Mouse (Mus musculus) midbrain, embryonic 15.5 days (tissue): ENCODE measurements at regions not wholly inside any gene's neighbourhood (a gene's known extent, or its start where the extent isn't known, plus 50 kb on each side); places are given as distances from the start of the nearest gene placed in this dataset.

Experiments
- ATAC-seq: fragments of 200-750 bp; cut with Nextera tagmentation; replicated peaks from 2 replicates; pipeline ENCODE4 v1.8.0; 2017; ENCODE audit warnings: moderate TSS enrichment
- H3K27ac ChIP-seq: fragments of 300-500 bp; sonication (generic); 2 replicates; pipeline ENCODE4 v1.5.1; 2015; ENCODE audit warnings: mild to moderate bottlenecking, inconsistent platforms
- H3K27me3 ChIP-seq: fragments of 300-500 bp; sonication (generic); replicated peaks from 2 replicates; pipeline ENCODE4 v1.6.1; 2015; ENCODE audit warnings: inconsistent platforms
- H3K36me3 ChIP-seq: fragments of 300-500 bp; sonication (generic); replicated peaks from 2 replicates; pipeline ENCODE4 v1.6.1; 2015; ENCODE audit warnings: inconsistent platforms
- H3K4me1 ChIP-seq: fragments of 300-500 bp; sonication (generic); 2 replicates; pipeline ENCODE4 v1.6.1; 2015; ENCODE audit warnings: inconsistent platforms
- H3K4me2 ChIP-seq: fragments of 300-500 bp; sonication (generic); 2 replicates; pipeline ENCODE4 v1.6.1; 2015; ENCODE audit warnings: inconsistent platforms, mild to moderate bottlenecking, moderate library complexity
- H3K4me3 ChIP-seq: fragments of 300-500 bp; sonication (generic); 2 replicates; pipeline ENCODE4 v1.5.1; 2015; ENCODE audit warnings: mild to moderate bottlenecking, inconsistent platforms
- H3K9ac ChIP-seq: fragments of 300-500 bp; sonication (generic); 2 replicates; pipeline ENCODE4 v1.6.1; 2015; ENCODE audit warnings: mild to moderate bottlenecking, inconsistent platforms
- H3K9me3 ChIP-seq: fragments of 300-500 bp; sonication (generic); 2 replicates; pipeline ENCODE4 v1.6.1; 2016; ENCODE audit warnings: inconsistent platforms
- WGBS: fragments of 180-500 bp; shearing (Covaris S2); methylation state at CpG from one replicate; pipeline ENCODE4 v1.1.7; 2015; ENCODE audit warnings: mixed read lengths; 5-methylcytosine and 5-hydroxymethylcytosine counted together

DNA sequence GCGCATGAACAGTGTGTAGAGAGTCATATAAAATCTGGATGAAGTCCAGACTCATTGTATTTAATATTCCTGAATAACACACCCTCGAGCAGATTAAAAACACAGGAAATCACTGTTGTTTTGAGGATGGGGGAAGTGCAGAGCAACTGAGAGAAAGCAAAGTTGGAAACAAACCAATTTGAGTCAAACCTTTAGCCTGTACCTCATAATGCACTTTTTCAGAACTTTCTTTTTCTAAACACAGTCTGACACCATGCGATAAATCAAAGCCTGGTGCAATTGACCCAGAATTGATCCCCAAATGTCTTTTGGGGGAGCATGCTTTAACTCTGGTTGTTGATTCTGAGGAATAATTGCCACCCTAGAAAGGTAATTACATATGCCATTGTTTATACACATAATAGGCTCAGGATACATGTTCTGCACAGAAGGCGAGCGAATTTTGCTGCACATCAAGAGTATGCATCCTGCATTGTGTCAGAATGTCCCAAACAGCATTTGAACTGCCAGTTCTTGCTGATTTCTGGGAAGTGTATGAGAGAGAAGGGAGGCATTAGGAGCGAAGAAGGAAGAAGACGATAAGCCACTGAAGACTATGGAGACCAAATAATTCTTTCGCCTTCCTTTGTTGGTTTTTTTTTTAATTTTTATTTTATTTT is 245.3 kb upstream of the Nr2f1 start:
- Histone ChIP-seq H3K4me3 (no peak overlapping the region), H3K9me3 (no peaks in the 10 kb centered on the region), H3K4me2 (no peak overlapping the region), H3K27ac (no peak overlapping the region), H3K4me1 (peaks cover 10% of the 10 kb centered on the region), H3K36me3 (no peaks in the 10 kb centered on the region), H3K27me3 (no peaks in the 10 kb centered on the region), H3K9ac (no peak overlapping the region)
- 57% methylated on average over 8 of the region's 8 CpGs for WGBS
- ATAC-seq: no peak

GRCm38 (mm10) chr13:78428469-78428868 is 228.9 kb upstream of the Nr2f1 start:
- H3K4me3 ChIP-seq: no peak overlapping the region
- 40% methylated on average over 4 of the region's 4 CpGs for WGBS
- H3K27me3 ChIP-seq: no peaks in the 10 kb centered on the region
- H3K9me3 ChIP-seq: no peaks in the 10 kb centered on the region
- peak overlapping the region; percentile 78 for H3K27ac ChIP-seq
- H3K4me1 ChIP-seq: peaks cover 24% of the 10 kb centered on the region
- H3K36me3 ChIP-seq: no peaks in the 10 kb centered on the region
- ATAC-seq: no peak
- no peak overlapping the region for H3K9ac ChIP-seq
- H3K4me2 ChIP-seq: peak overlapping the region; percentile 51

GRCm38 (mm10) chr13:78428084-78428445 is 228.5 kb upstream of the Nr2f1 start:
- H3K4me2 ChIP-seq: peak overlapping the region; percentile 51
- H3K36me3 ChIP-seq: no peaks in the 10 kb centered on the region
- H3K4me1 ChIP-seq: peaks cover 24% of the 10 kb centered on the region
- no peaks in the 10 kb centered on the region for H3K27me3 ChIP-seq
- H3K4me3 ChIP-seq: peak overlapping the region; percentile 22
- no peaks in the 10 kb centered on the region for H3K9me3 ChIP-seq
- 2% methylated on average over 9 of the region's 9 CpGs for WGBS
- 0 out of 2 replicates have a peak overlapping the region, but pooled peaks have one; percentile 7 for H3K9ac ChIP-seq
- peak overlapping the region; percentile 78 for H3K27ac ChIP-seq
- ATAC-seq: peak; percentile 16

GRCm38 (mm10) chr13:78427141-78428083 is 227.9 kb upstream of the Nr2f1 start:
- Histone ChIP-seq H3K27ac (peak overlapping the region; percentile 78), H3K4me3 (peak overlapping the region; percentile 22), H3K4me1 (peaks cover 24% of the 10 kb centered on the region), H3K36me3 (no peaks in the 10 kb centered on the region), H3K27me3 (no peaks in the 10 kb centered on the region), H3K9me3 (no peaks in the 10 kb centered on the region), H3K4me2 (peak overlapping the region; percentile 51), H3K9ac (peak overlapping the region; percentile 18; the same call in 1 of the 2 replicates)
- peak; percentile 92 for ATAC-seq
- WGBS: 3% methylated on average over 24 of the region's 24 CpGs

DNA sequence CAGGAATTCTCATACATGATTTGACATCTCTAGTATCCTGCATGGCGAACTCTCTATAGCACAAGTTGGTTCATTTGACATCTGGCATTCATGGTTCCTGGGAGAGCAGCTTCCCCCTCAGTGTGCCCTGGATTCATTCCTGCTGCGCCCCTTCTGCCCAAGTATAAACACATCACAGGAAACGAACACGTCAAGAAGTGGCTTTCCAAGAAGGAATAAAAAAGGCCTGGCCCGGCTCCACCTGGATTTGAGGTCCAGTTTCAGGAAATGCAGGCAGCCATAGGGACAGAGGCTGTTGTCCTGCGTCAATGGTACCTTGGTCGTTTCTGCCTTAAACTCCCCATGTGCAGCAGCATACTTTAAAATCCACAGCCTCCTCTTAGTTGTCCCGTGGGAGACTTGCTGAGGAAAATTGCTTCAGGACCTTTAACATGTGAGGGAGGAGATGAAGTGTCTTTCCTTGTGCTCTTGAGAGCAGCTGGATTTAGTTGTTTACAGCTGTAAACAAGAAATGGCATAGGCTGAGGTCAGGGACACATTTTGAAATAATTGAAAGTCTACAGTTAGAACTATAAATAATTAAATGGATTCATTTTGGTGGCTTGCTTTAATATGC is 226.9 kb upstream of the Nr2f1 start:
- 27% methylated on average over 8 of the region's 8 CpGs for WGBS
- ATAC-seq: no peak
- H3K4me2 ChIP-seq: peak overlapping the region; percentile 51; the same call in 1 of the 2 replicates

DNA sequence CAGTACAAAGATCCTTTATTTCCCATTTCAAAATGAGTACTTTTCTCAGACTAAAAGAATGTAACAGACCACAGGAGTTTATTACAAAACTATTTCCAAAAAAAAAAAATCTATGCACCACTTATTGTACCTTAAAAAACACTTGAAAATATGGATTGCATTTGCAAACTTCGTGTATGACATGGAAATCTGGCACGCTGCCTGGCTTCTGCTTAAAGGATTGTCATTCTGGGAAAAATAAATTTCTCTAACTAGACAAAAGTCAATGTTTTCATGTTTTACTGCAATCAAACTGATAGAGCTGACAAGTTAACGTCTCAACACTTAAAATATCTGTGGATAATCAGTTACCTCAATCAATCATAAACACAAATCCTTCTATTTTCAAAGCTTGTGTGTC is 205.5 kb upstream of the Nr2f1 start:
- Histone ChIP-seq H3K4me3 (no peak overlapping the region), H3K4me1 (no peaks in the 10 kb centered on the region), H3K27me3 (no peaks in the 10 kb centered on the region), H3K36me3 (no peaks in the 10 kb centered on the region), H3K27ac (no peak overlapping the region), H3K9me3 (no peaks in the 10 kb centered on the region), H3K4me2 (no peak overlapping the region), H3K9ac (no peak overlapping the region)
- WGBS: 81% methylated on average over 3 of the region's 3 CpGs
- ATAC-seq: no peak

More for the DNA sequence above, 226.9 kb upstream of the Nr2f1 start:
- Histone ChIP-seq H3K9ac (no peak overlapping the region), H3K36me3 (no peaks in the 10 kb centered on the region), H3K4me3 (no peak overlapping the region), H3K27me3 (no peaks in the 10 kb centered on the region), H3K9me3 (no peaks in the 10 kb centered on the region), H3K4me1 (peaks cover 24% of the 10 kb centered on the region), H3K27ac (peak overlapping the region; percentile 78; the same call in 1 of the 2 replicates)

DNA sequence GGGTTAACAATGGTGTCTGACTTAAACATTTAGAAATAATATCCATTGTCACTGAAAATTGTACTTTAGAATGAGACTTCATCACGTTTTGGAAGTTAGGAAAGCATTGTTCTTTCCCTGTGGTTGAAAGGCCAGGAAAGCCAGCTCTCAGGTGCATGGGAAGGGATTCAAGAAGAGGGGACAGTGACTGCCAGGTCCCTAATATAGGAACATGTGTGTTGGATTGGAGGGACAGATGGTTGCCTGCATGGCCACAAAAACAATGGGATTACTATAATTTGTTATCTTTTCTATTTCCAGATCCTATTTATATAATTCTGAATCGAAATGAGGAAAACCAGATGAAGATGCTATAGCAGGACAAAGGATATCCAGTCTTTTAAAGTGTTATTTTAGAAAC is 184.2 kb upstream of the Nr2f1 start:
- Histone ChIP-seq H3K27ac (no peak overlapping the region), H3K36me3 (no peaks in the 10 kb centered on the region), H3K4me2 (no peak overlapping the region), H3K4me3 (no peak overlapping the region), H3K9ac (no peak overlapping the region), H3K4me1 (no peaks in the 10 kb centered on the region), H3K9me3 (no peaks in the 10 kb centered on the region), H3K27me3 (no peaks in the 10 kb centered on the region)
- ATAC-seq: no peak
- 61% methylated on average over 2 of the region's 2 CpGs for WGBS

GRCm38 (mm10) chr13:78361236-78361635 is 161.7 kb upstream of the Nr2f1 start:
- Histone ChIP-seq H3K4me3 (no peak overlapping the region), H3K4me2 (no peak overlapping the region), H3K4me1 (no peaks in the 10 kb centered on the region), H3K27ac (no peak overlapping the region), H3K27me3 (no peaks in the 10 kb centered on the region), H3K9me3 (no peaks in the 10 kb centered on the region), H3K9ac (no peak overlapping the region), H3K36me3 (no peaks in the 10 kb centered on the region)
- WGBS: 76% methylated on average over 1 of the region's 1 CpGs
- ATAC-seq: no peak

- Histone ChIP-seq H3K27ac (no peak overlapping the region), H3K36me3 (no peaks in the 10 kb centered on the region), H3K27me3 (no peaks in the 10 kb centered on the region), H3K4me1 (no peaks in the 10 kb centered on the region), H3K4me3 (no peak overlapping the region), H3K4me2 (no peak overlapping the region), H3K9ac (no peak overlapping the region), H3K9me3 (no peaks in the 10 kb centered on the region)
- WGBS: 65% methylated on average over 3 of the region's 3 CpGs
- no peak for ATAC-seq
Measured at GRCm38 (mm10) chr13:78348830-78349229, 149.3 kb upstream of the Nr2f1 start.

DNA sequence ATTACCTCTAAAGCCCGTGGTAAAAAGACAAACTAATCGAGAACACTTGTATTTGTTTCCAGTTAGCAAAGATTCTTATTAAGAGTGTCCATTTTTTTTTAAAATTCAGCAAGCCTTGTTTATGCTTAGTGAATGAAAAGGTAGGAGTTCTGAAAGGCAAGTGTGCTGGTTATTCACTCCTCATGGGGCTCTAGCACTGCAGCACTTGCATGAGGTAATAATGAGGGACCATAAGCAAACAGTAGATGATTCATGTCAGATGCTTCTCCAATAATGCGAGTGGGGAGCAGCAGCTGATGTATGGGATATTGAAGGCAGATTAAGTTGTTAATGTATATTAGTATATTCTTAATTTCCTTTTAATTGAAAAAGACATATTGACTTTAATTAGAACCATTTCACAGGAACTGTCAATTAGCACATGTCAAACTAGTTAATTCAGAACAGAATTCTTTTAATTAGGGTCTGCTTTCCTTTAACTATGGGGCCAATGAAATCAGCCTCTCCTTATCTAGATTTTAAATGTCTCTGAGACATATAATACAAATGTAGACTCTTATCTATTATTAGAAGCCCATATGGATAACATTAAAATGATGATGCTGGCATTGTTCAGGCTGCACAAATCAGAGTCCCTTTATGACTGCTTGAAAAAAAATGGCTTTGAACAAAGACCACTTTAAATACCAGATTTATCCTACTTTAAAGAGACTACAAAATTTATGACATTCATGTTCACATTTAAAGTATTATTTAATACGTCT is 125.1 kb upstream of the Nr2f1 start:
- Histone ChIP-seq H3K9me3 (no peaks in the 10 kb centered on the region), H3K4me1 (no peaks in the 10 kb centered on the region), H3K9ac (no peak overlapping the region), H3K4me2 (no peak overlapping the region), H3K27ac (no peak overlapping the region), H3K27me3 (no peaks in the 10 kb centered on the region), H3K36me3 (no peaks in the 10 kb centered on the region), H3K4me3 (no peak overlapping the region)
- no peak for ATAC-seq
- WGBS: 79% methylated on average over 4 of the region's 4 CpGs

DNA sequence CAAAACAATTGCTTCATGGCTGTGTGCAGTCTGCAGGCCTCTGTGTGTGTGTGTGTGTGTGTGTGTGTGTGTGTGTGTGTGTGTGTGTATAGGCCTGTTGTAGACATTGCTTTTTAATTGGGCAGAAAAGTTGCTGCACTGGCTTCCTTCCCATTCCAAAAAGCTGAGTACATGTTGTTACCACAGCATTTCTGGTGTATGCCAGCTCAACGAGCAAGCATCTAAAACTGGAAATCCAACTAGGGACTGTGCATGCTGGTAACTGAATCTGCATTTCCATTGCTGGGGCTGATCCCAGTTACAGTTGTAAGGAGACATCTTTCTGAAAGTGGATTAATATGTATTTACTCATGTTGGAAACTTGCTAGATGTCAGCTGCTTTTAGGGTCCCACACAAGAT is 123.6 kb upstream of the Nr2f1 start:
- H3K4me2 ChIP-seq: no peak overlapping the region
- H3K9ac ChIP-seq: no peak overlapping the region
- no peaks in the 10 kb centered on the region for H3K27me3 ChIP-seq
- H3K36me3 ChIP-seq: no peaks in the 10 kb centered on the region
- no peak for ATAC-seq
- no peak overlapping the region for H3K27ac ChIP-seq
- 0 out of 2 replicates have a peak, but pooled peaks cover 6% of the 10 kb centered on the region for H3K9me3 ChIP-seq
- 67% methylated on average over 1 of the region's 1 CpGs for WGBS
- H3K4me1 ChIP-seq: no peaks in the 10 kb centered on the region
- H3K4me3 ChIP-seq: no peak overlapping the region

DNA sequence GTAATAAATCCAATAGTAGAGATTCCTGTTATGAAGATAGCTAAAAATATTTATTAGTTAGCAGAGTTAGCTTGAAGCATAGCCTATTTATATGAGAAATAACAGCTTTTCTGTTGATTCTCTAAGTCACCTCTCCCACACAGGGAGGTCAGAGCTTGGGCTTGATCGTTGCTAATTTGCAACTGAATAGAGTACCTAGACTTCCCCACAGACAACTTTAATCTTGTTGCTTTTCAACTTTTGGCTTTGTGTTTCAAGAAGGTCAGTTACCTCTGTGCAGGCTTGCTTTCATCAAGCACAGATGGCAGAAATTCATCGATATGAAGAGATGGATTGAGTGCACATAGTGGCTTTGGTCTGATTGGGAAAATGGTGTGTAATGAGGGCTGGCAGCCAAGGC is 118.9 kb upstream of the Nr2f1 start:
- no peaks in the 10 kb centered on the region for H3K36me3 ChIP-seq
- no peaks in the 10 kb centered on the region for H3K4me1 ChIP-seq
- H3K27ac ChIP-seq: no peak overlapping the region
- H3K4me3 ChIP-seq: no peak overlapping the region
- 83% methylated on average over 2 of the region's 2 CpGs for WGBS
- H3K27me3 ChIP-seq: no peaks in the 10 kb centered on the region
- ATAC-seq: no peak
- H3K9ac ChIP-seq: no peak overlapping the region
- H3K4me2 ChIP-seq: no peak overlapping the region
- 0 out of 2 replicates have a peak, but pooled peaks cover 6% of the 10 kb centered on the region for H3K9me3 ChIP-seq
